Mouse (Mus musculus): ENCODE measurements at regions not wholly inside any gene's neighbourhood (a gene's known extent, or its start where the extent isn't known, plus 50 kb on each side); places are given as distances from the start of the nearest gene placed in this dataset.

GRCm38 (mm10) chr9:23535872-23536271 is 313.0 kb downstream of the Bmper start:
- no peak for DNase-seq (ENCODE audit: low spot score in 2 of 2)

- DNase-seq (ENCODE audit: low spot score in 2 of 2), result no peak
These were observed 315.2 kb downstream of the Bmper start for GRCm38 (mm10) chr9:23538051-23538450.

- DNase-seq (ENCODE audit: low spot score in 2 of 2), result no peak
These were observed 328.8 kb downstream of the Bmper start for GRCm38 (mm10) chr9:23551692-23552091.

- DNase-seq (ENCODE audit: low spot score in 2 of 2), result no peak
These were observed 330.9 kb downstream of the Bmper start for GRCm38 (mm10) chr9:23553766-23554165.

GRCm38 (mm10) chr9:23557601-23558000 is 334.7 kb downstream of the Bmper start:
- DNase-seq (ENCODE audit: low spot score in 2 of 2), result no peak

GRCm38 (mm10) chr9:23561924-23562323 is 339.0 kb downstream of the Bmper start:
- no peak for DNase-seq (ENCODE audit: low spot score in 2 of 2)

GRCm38 (mm10) chr9:23567081-23567480 is 344.2 kb downstream of the Bmper start:
- no peak for DNase-seq (ENCODE audit: low spot score in 2 of 2)

GRCm38 (mm10) chr9:23570150-23570549 is 347.3 kb downstream of the Bmper start:
- no peak for DNase-seq (ENCODE audit: low spot score in 2 of 2)

GRCm38 (mm10) chr9:23576314-23576713 is 353.4 kb downstream of the Bmper start:
- no peak for DNase-seq (ENCODE audit: low spot score in 2 of 2)

- no peak for DNase-seq (ENCODE audit: low spot score in 2 of 2)
These were observed 357.3 kb downstream of the Bmper start for GRCm38 (mm10) chr9:23580155-23580554.

GRCm38 (mm10) chr9:23581039-23581606 is 358.2 kb downstream of the Bmper start:
- peak in 1 of 2 experiments; percentile 13 for DNase-seq (ENCODE audit: low spot score in 2 of 2)

- DNase-seq (ENCODE audit: low spot score in 2 of 2), result no peak
These were observed 361.7 kb downstream of the Bmper start for GRCm38 (mm10) chr9:23584561-23584960.

- no peak for DNase-seq (ENCODE audit: low spot score in 2 of 2)
These were observed 366.1 kb downstream of the Bmper start for GRCm38 (mm10) chr9:23589024-23589423.

GRCm38 (mm10) chr9:23591906-23592305 is 369.0 kb downstream of the Bmper start:
- no peak for DNase-seq (ENCODE audit: low spot score in 2 of 2)

- DNase-seq (ENCODE audit: low spot score in 2 of 2), result no peak
These were observed 377.7 kb downstream of the Bmper start for GRCm38 (mm10) chr9:23600623-23601022.

Data from spleen, postnatal 14 days (tissue).